Mouse (Mus musculus) heart, postnatal 36 days (tissue): ENCODE measurements around the gene Gsg1l. TPM values are rescaled to one million over a fixed set of nuclear protein-coding genes. Genes with fewer than 3 reads are reported as not detected.

ENCODE experiments used
- DNase-seq, 2 experiments: peaks; one replicate each; pipeline ENCODE4 v3.0.0; 2021 to 2022
- intact Hi-C: fragments of 180-260 bp; cut with DNase I; formaldehyde crosslinking; loops from one replicate; pipeline ENCODE4 v1.15.1; 2025
- total RNA-seq, 2 experiments: library from RNA; stranded (reverse); gene quantifications; 2 replicates each; pipeline ENCODE4 v1.2.3; 2021

Gsg1l gene
- total RNA-seq, 2 experiments from 2014 or later: 7.1 to 10.6 TPM

GRCm38 (mm10) chr7:125989969-125990368 is 92.2 kb downstream of the Gsg1l start:
- intact Hi-C loops: no loop called here
- no peak for DNase-seq

- DNase-seq: no peak
- intact Hi-C loops: no loop called here
Measured at GRCm38 (mm10) chr7:125989489-125989888, 92.7 kb downstream of the Gsg1l start.

- no peak for DNase-seq
- intact Hi-C loops: no loop called here
Measured at GRCm38 (mm10) chr7:125988326-125988725, 93.9 kb downstream of the Gsg1l start.

GRCm38 (mm10) chr7:125987117-125987516 is 95.1 kb downstream of the Gsg1l start:
- DNase-seq: no peak
- intact Hi-C loops: no loop called here

- DNase-seq: no peak
- intact Hi-C loops: no loop called here
Measured at GRCm38 (mm10) chr7:125985565-125985964, 96.6 kb downstream of the Gsg1l start.

GRCm38 (mm10) chr7:125983902-125984841 is 98.0 kb downstream of the Gsg1l start:
- DNase-seq: no peak
- intact Hi-C loops: no loop called here

GRCm38 (mm10) chr7:125979591-125979990 is 102.6 kb downstream of the Gsg1l start:
- intact Hi-C loops: no loop called here
- DNase-seq: no peak

GRCm38 (mm10) chr7:125976695-125977094 is 105.5 kb downstream of the Gsg1l start:
- intact Hi-C loops: no loop called here
- no peak for DNase-seq

- intact Hi-C loops: no loop called here
Measured at GRCm38 (mm10) chr7:125975414-125975813, 106.8 kb downstream of the Gsg1l start.

GRCm38 (mm10) chr7:125973874-125974273 is 108.3 kb downstream of the Gsg1l start:
- intact Hi-C loops: no loop called here
- DNase-seq: no peak

More at GRCm38 (mm10) chr7:125975414-125975813, 106.8 kb downstream of the Gsg1l start:
- DNase-seq: no peak

- intact Hi-C loops: no loop called here
- DNase-seq: no peak
Measured at GRCm38 (mm10) chr7:125972776-125973175, 109.4 kb downstream of the Gsg1l start.

- DNase-seq: peak in 1 of 2 experiments; percentile 18
- intact Hi-C loops: no loop called here
Measured at GRCm38 (mm10) chr7:125972174-125972672, 110.0 kb downstream of the Gsg1l start.

- intact Hi-C loops: loop anchor here (5.0 kb wide), 1 partner anchor 108 kb away; no protein-coding TSS in a partner anchor
- DNase-seq: no peak
Measured at GRCm38 (mm10) chr7:125969076-125969475, 113.1 kb downstream of the Gsg1l start.

- intact Hi-C loops: loop anchor here (5.0 kb wide), 1 partner anchor 111 kb away; no protein-coding TSS in a partner anchor
- DNase-seq: no peak
Measured at GRCm38 (mm10) chr7:125966402-125967261, 115.6 kb downstream of the Gsg1l start.

- intact Hi-C loops: no loop called here
- no peak for DNase-seq
Measured at GRCm38 (mm10) chr7:125964087-125964607, 118.1 kb downstream of the Gsg1l start.

- intact Hi-C loops: no loop called here
- no peak for DNase-seq
Measured at GRCm38 (mm10) chr7:125959294-125960048, 122.7 kb downstream of the Gsg1l start.

- DNase-seq: no peak
- intact Hi-C loops: no loop called here
Measured at GRCm38 (mm10) chr7:125958856-125959255, 123.4 kb downstream of the Gsg1l start.

- no peak for DNase-seq
- intact Hi-C loops: no loop called here
Measured at GRCm38 (mm10) chr7:125954994-125955393, 127.2 kb downstream of the Gsg1l start.

- DNase-seq: no peak
- intact Hi-C loops: no loop called here
Measured at GRCm38 (mm10) chr7:125954356-125954878, 127.8 kb downstream of the Gsg1l start.

- DNase-seq: no peak
- intact Hi-C loops: no loop called here
Measured at GRCm38 (mm10) chr7:125953844-125954243, 128.4 kb downstream of the Gsg1l start.
